Mouse (Mus musculus): ENCODE data around the gene Nmt1. TPM values are rescaled to one million over a fixed set of nuclear protein-coding genes. Genes with fewer than 3 reads are reported as not detected.

Gene Nmt1
- total and polyA plus RNA-seq, 3 experiments: 9.2 to 83.8 (median 51.2) TPM

- H3K4me1 ChIP-seq (ENCODE audit: insufficient read depth, low read depth, low read length): no peaks in the 10 kb centered on the region
- no peak for TF ChIP-seq CTCF (IDR thresholded peaks at IDR 0.05; ENCODE audit: low read depth, low read length)
- TF ChIP-seq TAL1 (conservative IDR thresholded peaks at IDR 0.05; ENCODE audit: low read depth, low read length): no peak
- no peak for TF ChIP-seq POLR2AphosphoS5 (IDR thresholded peaks at IDR 0.05; ENCODE audit: insufficient replicate concordance, low read depth, low read length)
- no peak for TF ChIP-seq GATA2 (IDR thresholded peaks at IDR 0.05; ENCODE audit: borderline replicate concordance, low read depth, low read length)
- no peak for TF ChIP-seq GATA1 (IDR thresholded peaks at IDR 0.05; ENCODE audit: borderline replicate concordance, low read length)
These were observed 40.3 kb downstream of the Nmt1 start for GRCm38 (mm10) chr11:103068272-103068671.

DNA sequence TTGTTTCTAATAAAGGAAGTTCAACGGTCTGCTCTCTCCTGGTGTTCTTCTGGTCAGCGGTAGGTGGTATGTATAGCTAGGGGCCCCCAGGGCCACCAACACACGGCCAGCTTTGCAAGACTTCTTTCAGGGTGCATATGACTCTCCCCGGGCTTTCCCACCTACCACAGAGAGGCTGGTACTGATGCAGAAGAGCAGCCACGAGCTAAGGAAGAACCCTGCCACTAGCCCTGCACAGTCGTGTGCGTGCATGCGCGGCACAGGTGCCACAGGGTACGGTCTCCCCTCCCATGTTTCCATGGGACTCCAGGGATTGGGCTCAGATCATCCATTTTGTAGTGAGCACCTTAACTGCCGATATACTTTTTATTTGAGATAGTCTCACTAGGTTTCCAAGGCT, 40.9 kb downstream of the Nmt1 start:
- Histone ChIP-seq H3K36me3 (replicated peaks) (peaks cover 79% of the 10 kb centered on the region), H3K9me3 (replicated peaks) (no peaks in the 10 kb centered on the region), H3K27me3 (ENCODE audit: insufficient read depth, low read length) (peaks cover 4% of the 10 kb centered on the region; the same call in 1 of the 2 replicates), H3K4me1 (ENCODE audit: insufficient read depth, low read depth, low read length) (no peaks in the 10 kb centered on the region), H3K4me3 (ENCODE audit: low read depth, low read length) (no peak overlapping the region)
- DNase-seq (ENCODE audit: low spot score): no peak
- no peak for ATAC-seq (ENCODE audit: extremely low read depth, insufficient number of reproducible peaks, low FRiP score, poor library complexity, severe bottlenecking)
- TF ChIP-seq GATA1 (IDR thresholded peaks at IDR 0.05; ENCODE audit: borderline replicate concordance, low read length): no peak
- no peak for TF ChIP-seq CTCF (IDR thresholded peaks at IDR 0.05; ENCODE audit: low read depth, low read length)
- TF ChIP-seq GATA2 (IDR thresholded peaks at IDR 0.05; ENCODE audit: borderline replicate concordance, low read depth, low read length): no peak
- no peak for TF ChIP-seq TAL1 (conservative IDR thresholded peaks at IDR 0.05; ENCODE audit: low read depth, low read length)
- no peak for TF ChIP-seq POLR2AphosphoS5 (IDR thresholded peaks at IDR 0.05; ENCODE audit: insufficient replicate concordance, low read depth, low read length)

More at GRCm38 (mm10) chr11:103068272-103068671, 40.3 kb downstream of the Nmt1 start:
- Histone ChIP-seq H3K27me3 (ENCODE audit: insufficient read depth, low read length) (no peaks in the 10 kb centered on the region; the same call in 1 of the 2 replicates), H3K9me3 (replicated peaks) (no peaks in the 10 kb centered on the region), H3K36me3 (replicated peaks) (peaks cover 85% of the 10 kb centered on the region), H3K4me3 (ENCODE audit: low read depth, low read length) (no peak overlapping the region)
- DNase-seq (ENCODE audit: low spot score) (no peak), ATAC-seq (ENCODE audit: extremely low read depth, insufficient number of reproducible peaks, low FRiP score, poor library complexity, severe bottlenecking) (no peak)

DNA sequence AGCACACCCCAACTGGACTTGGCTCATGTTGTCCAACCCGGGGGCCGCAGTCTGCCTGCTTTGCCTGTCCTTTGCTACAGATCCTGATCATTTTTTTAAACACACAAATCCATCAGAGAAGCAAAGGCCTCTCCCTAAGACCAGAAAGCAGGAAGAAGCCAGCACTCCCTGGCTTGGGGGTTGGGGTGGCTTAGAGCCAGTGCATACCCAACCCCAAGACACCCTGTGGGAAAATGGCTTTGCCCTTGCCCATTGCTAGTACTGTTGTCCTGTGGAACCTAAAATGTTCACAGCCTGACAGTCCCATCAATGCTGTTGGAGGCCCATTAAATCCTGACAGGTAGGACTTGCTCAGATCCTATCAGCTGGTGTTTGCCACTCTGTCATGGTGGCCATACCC, 41.7 kb downstream of the Nmt1 start:
- Histone ChIP-seq H3K4me1 (ENCODE audit: insufficient read depth, low read depth, low read length) (no peaks in the 10 kb centered on the region), H3K4me3 (ENCODE audit: low read depth, low read length) (no peak overlapping the region), H3K9me3 (replicated peaks) (no peaks in the 10 kb centered on the region), H3K27me3 (ENCODE audit: insufficient read depth, low read length) (peaks cover 9% of the 10 kb centered on the region; the same call in 1 of the 2 replicates), H3K36me3 (replicated peaks) (peaks cover 70% of the 10 kb centered on the region)
- no peak for ATAC-seq (ENCODE audit: extremely low read depth, insufficient number of reproducible peaks, low FRiP score, poor library complexity, severe bottlenecking)
- DNase-seq (ENCODE audit: low spot score): no peak
- TF ChIP-seq CTCF (IDR thresholded peaks at IDR 0.05; ENCODE audit: low read depth, low read length): no peak
- no peak for TF ChIP-seq GATA1 (IDR thresholded peaks at IDR 0.05; ENCODE audit: borderline replicate concordance, low read length)
- TF ChIP-seq POLR2AphosphoS5 (IDR thresholded peaks at IDR 0.05; ENCODE audit: insufficient replicate concordance, low read depth, low read length): no peak
- TF ChIP-seq GATA2 (IDR thresholded peaks at IDR 0.05; ENCODE audit: borderline replicate concordance, low read depth, low read length): no peak
- no peak for TF ChIP-seq TAL1 (conservative IDR thresholded peaks at IDR 0.05; ENCODE audit: low read depth, low read length)

DNA sequence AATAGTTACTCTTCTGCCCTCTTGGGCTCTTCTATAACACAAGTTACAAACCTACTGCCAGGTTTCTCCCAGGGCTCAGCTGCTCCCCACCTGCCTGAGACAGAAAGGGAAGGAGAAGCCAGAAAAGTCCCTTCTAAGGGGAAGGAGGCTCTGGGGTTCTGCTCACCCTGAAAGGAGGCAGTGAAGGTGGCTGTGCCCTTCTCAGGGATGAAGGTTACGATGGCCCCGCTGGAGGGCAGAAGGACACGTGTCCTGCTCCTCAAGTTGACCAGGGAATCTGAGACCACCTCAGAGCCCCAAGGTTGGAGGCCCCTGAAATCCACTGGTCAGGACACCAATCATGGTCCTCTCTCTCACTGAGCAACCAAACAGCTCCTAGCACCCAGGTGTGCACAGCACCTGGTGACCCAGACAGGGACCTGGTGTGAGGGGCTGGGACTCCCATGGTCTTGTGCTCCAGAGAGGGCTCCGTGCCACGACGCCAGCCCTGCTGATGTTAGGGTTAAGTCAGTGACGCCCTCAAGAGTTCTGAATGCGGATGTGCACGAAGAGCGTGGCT, 42.4 kb downstream of the Nmt1 start:
- Histone ChIP-seq H3K36me3 (replicated peaks) (peaks cover 64% of the 10 kb centered on the region), H3K9me3 (replicated peaks) (no peaks in the 10 kb centered on the region), H3K27me3 (ENCODE audit: insufficient read depth, low read length) (peaks cover 13% of the 10 kb centered on the region), H3K4me1 (ENCODE audit: insufficient read depth, low read depth, low read length) (no peaks in the 10 kb centered on the region), H3K4me3 (ENCODE audit: low read depth, low read length) (no peak overlapping the region)
- TF ChIP-seq POLR2AphosphoS5 (IDR thresholded peaks at IDR 0.05; ENCODE audit: insufficient replicate concordance, low read depth, low read length) (no peak), GATA2 (IDR thresholded peaks at IDR 0.05; ENCODE audit: borderline replicate concordance, low read depth, low read length) (no peak), GATA1 (IDR thresholded peaks at IDR 0.05; ENCODE audit: borderline replicate concordance, low read length) (no peak), TAL1 (conservative IDR thresholded peaks at IDR 0.05; ENCODE audit: low read depth, low read length) (no peak), CTCF (IDR thresholded peaks at IDR 0.05; ENCODE audit: low read depth, low read length) (no peak)
- DNase-seq (ENCODE audit: low spot score): no peak
- ATAC-seq (ENCODE audit: extremely low read depth, insufficient number of reproducible peaks, low FRiP score, poor library complexity, severe bottlenecking): no peak

- ATAC-seq (ENCODE audit: extremely low read depth, insufficient number of reproducible peaks, low FRiP score, poor library complexity, severe bottlenecking) (no peak), DNase-seq (ENCODE audit: low spot score) (no peak)
- peaks cover 31% of the 10 kb centered on the region for H3K36me3 ChIP-seq (replicated peaks)
These were observed 45.7 kb downstream of the Nmt1 start for GRCm38 (mm10) chr11:103073671-103074070.

GRCm38 (mm10) chr11:103074121-103074650, 46.2 kb downstream of the Nmt1 start:
- no peak for DNase-seq (ENCODE audit: low spot score)
- H3K9me3 ChIP-seq (replicated peaks): no peaks in the 10 kb centered on the region
- TF ChIP-seq GATA1 (IDR thresholded peaks at IDR 0.05; ENCODE audit: borderline replicate concordance, low read length) (no peak), TAL1 (conservative IDR thresholded peaks at IDR 0.05; ENCODE audit: low read depth, low read length) (no peak), GATA2 (IDR thresholded peaks at IDR 0.05; ENCODE audit: borderline replicate concordance, low read depth, low read length) (no peak), POLR2AphosphoS5 (IDR thresholded peaks at IDR 0.05; ENCODE audit: insufficient replicate concordance, low read depth, low read length) (no peak), CTCF (IDR thresholded peaks at IDR 0.05; ENCODE audit: low read depth, low read length) (no peak)
- no peak overlapping the region for H3K4me3 ChIP-seq (ENCODE audit: low read depth, low read length)
- H3K36me3 ChIP-seq (replicated peaks): peaks cover 26% of the 10 kb centered on the region
- H3K4me1 ChIP-seq (ENCODE audit: insufficient read depth, low read depth, low read length): peaks cover 12% of the 10 kb centered on the region; the same call in 1 of the 2 replicates
- H3K27me3 ChIP-seq (ENCODE audit: insufficient read depth, low read length): peaks cover 41% of the 10 kb centered on the region
- ATAC-seq (ENCODE audit: extremely low read depth, insufficient number of reproducible peaks, low FRiP score, poor library complexity, severe bottlenecking): no peak

More at GRCm38 (mm10) chr11:103073671-103074070, 45.7 kb downstream of the Nmt1 start:
- Histone ChIP-seq H3K4me3 (ENCODE audit: low read depth, low read length) (no peak overlapping the region), H3K27me3 (ENCODE audit: insufficient read depth, low read length) (peaks cover 36% of the 10 kb centered on the region), H3K9me3 (replicated peaks) (no peaks in the 10 kb centered on the region), H3K4me1 (ENCODE audit: insufficient read depth, low read depth, low read length) (peaks cover 10% of the 10 kb centered on the region; the same call in 1 of the 2 replicates)
- no peak for TF ChIP-seq CTCF (IDR thresholded peaks at IDR 0.05; ENCODE audit: low read depth, low read length)
- TF ChIP-seq POLR2AphosphoS5 (IDR thresholded peaks at IDR 0.05; ENCODE audit: insufficient replicate concordance, low read depth, low read length): no peak
- TF ChIP-seq GATA1 (IDR thresholded peaks at IDR 0.05; ENCODE audit: borderline replicate concordance, low read length): no peak
- no peak for TF ChIP-seq TAL1 (conservative IDR thresholded peaks at IDR 0.05; ENCODE audit: low read depth, low read length)
- TF ChIP-seq GATA2 (IDR thresholded peaks at IDR 0.05; ENCODE audit: borderline replicate concordance, low read depth, low read length): no peak

Data from G1E (cell line).